In the genomic region with DNA sequence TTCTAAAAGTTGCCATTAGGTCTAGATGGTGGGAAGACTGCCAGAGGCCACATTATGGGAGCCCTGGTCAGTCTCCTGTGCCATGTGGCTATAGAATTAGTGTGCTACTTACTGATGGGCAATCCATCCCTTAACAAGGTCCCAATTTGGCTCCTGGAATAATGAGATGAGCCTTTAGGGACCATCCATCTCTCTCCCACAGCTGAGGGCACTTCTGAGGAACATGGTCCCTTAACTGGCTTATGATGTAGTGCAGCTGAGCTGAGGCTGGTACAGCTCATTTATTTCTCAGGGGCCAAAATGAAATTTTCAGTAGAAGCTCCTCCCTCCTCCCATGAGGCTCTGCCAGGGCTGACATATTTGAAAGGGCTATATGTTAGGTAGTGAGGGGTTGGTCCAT, we compare ENCODE assay signal across 20 mouse cellular contexts.
"Had no signal": no experiment of that assay in that cellular context is flagged by ENCODE, and none has a peak within 500 bp of the region (broad histone marks: within the 10 kb centered on the region; RNA-seq: fewer than 3 reads in every experiment).

No protein-coding gene starts in this region.

- H3K4me1 ChIP-seq: intestine, embryonic 15.5 days; limb, embryonic 10.5 days; liver, embryonic 12.5 days; liver, embryonic 15.5 days; lung, embryonic 15.5 days; midbrain, embryonic 12.5 days; midbrain, embryonic 15.5 days; stomach, embryonic 15.5 days had no signal

- H3K9me3 ChIP-seq: intestine, embryonic 15.5 days; limb, embryonic 10.5 days; limb, embryonic 13.5 days; liver, embryonic 12.5 days; liver, embryonic 15.5 days; lung, embryonic 15.5 days; midbrain, embryonic 12.5 days; midbrain, embryonic 15.5 days; stomach, embryonic 15.5 days had no signal

- H3K27ac ChIP-seq: intestine, embryonic 15.5 days; limb, embryonic 10.5 days; limb, embryonic 13.5 days; liver, embryonic 12.5 days; liver, embryonic 15.5 days; lung, embryonic 15.5 days; midbrain, embryonic 12.5 days; midbrain, embryonic 15.5 days; stomach, embryonic 15.5 days had no signal

- H3K36me3 ChIP-seq: intestine, embryonic 15.5 days; limb, embryonic 10.5 days; limb, embryonic 13.5 days; liver, embryonic 12.5 days; liver, embryonic 15.5 days; lung, embryonic 15.5 days; midbrain, embryonic 12.5 days; midbrain, embryonic 15.5 days; stomach, embryonic 15.5 days had no signal

- H3K4me2 ChIP-seq: intestine, embryonic 15.5 days; limb, embryonic 13.5 days; liver, embryonic 12.5 days; liver, embryonic 15.5 days; lung, embryonic 15.5 days; midbrain, embryonic 12.5 days; midbrain, embryonic 15.5 days; stomach, embryonic 15.5 days had no signal

- H3K9ac ChIP-seq: intestine, embryonic 15.5 days; limb, embryonic 13.5 days; liver, embryonic 12.5 days; liver, embryonic 15.5 days; lung, embryonic 15.5 days; midbrain, embryonic 12.5 days; midbrain, embryonic 15.5 days; stomach, embryonic 15.5 days had no signal

- ATAC-seq: intestine, embryonic 15.5 days; liver, embryonic 12.5 days; midbrain, embryonic 15.5 days had no signal

- H3K4me3 ChIP-seq: intestine, embryonic 15.5 days; limb, embryonic 10.5 days; limb, embryonic 13.5 days; liver, embryonic 12.5 days; liver, embryonic 15.5 days; lung, embryonic 15.5 days; midbrain, embryonic 12.5 days; midbrain, embryonic 15.5 days; stomach, embryonic 15.5 days had no signal

- DNase-seq: kidney, adult 11 months; kidney, adult 8-10 months; kidney, postnatal 14 days; kidney, postnatal 4 days; liver; lung, adult 18-20 months; lung, postnatal 14 days; lung, postnatal 4 days; retina, postnatal 1 day; spleen, adult 18-20 months; thymus, postnatal 25 days had no signal

- H3K27me3 ChIP-seq: intestine, embryonic 15.5 days; limb, embryonic 13.5 days; liver, embryonic 12.5 days; liver, embryonic 15.5 days; lung, embryonic 15.5 days; midbrain, embryonic 12.5 days; midbrain, embryonic 15.5 days; stomach, embryonic 15.5 days had no signal
